Mouse (Mus musculus): ENCODE measurements around the gene Ccdc188. TPM values are rescaled to one million over a fixed set of nuclear protein-coding genes. Genes with fewer than 3 reads are reported as not detected.
"Not testable (repeated sequence)": the region's sequence is repeated elsewhere in the genome, so short reads cannot be mapped to it uniquely, and the experiment has no call there.

Ccdc188 gene
- total RNA-seq (2021), result not detected in 2 replicates
- long read RNA-seq, result 0 reads

- no peak for DNase-seq
Observed at GRCm38 (mm10) chr16:18217579-18217978, at the start of gene Ccdc188. Ccdc188 (plus strand) TSS chr16:18217879.

- DNase-seq, result no peak
Observed at GRCm38 (mm10) chr16:18169156-18169555, 48.5 kb upstream of the Ccdc188 start.

GRCm38 (mm10) chr16:18169776-18170175, 47.9 kb upstream of the Ccdc188 start:
- DNase-seq, result no peak

- peak; percentile 90 for DNase-seq
Observed at GRCm38 (mm10) chr16:18172266-18172855, 45.3 kb upstream of the Ccdc188 start.

- no peak for DNase-seq
Observed at GRCm38 (mm10) chr16:18173231-18173630, 44.4 kb upstream of the Ccdc188 start.

- DNase-seq, result no peak
Observed at GRCm38 (mm10) chr16:18173788-18174187, 43.9 kb upstream of the Ccdc188 start.

- no peak for DNase-seq
Observed at GRCm38 (mm10) chr16:18175817-18176541, 41.7 kb upstream of the Ccdc188 start.

GRCm38 (mm10) chr16:18176758-18177157, 40.9 kb upstream of the Ccdc188 start:
- DNase-seq, result no peak

- DNase-seq, result no peak
Observed at GRCm38 (mm10) chr16:18179591-18179990, 38.1 kb upstream of the Ccdc188 start.

GRCm38 (mm10) chr16:18181398-18181797, 36.3 kb upstream of the Ccdc188 start:
- DNase-seq, result no peak

GRCm38 (mm10) chr16:18182766-18183165, 34.9 kb upstream of the Ccdc188 start:
- no peak for DNase-seq

- no peak for DNase-seq
Observed at GRCm38 (mm10) chr16:18185715-18186449, 31.8 kb upstream of the Ccdc188 start.

- no peak for DNase-seq
Observed at GRCm38 (mm10) chr16:18186798-18187197, 30.9 kb upstream of the Ccdc188 start.

GRCm38 (mm10) chr16:18187221-18187620, 30.5 kb upstream of the Ccdc188 start:
- DNase-seq, result no peak

- DNase-seq, result no peak
Observed at GRCm38 (mm10) chr16:18191006-18191405, 26.7 kb upstream of the Ccdc188 start.

GRCm38 (mm10) chr16:18194208-18194985, 23.3 kb upstream of the Ccdc188 start:
- DNase-seq, result no peak

- no peak for DNase-seq
Observed at GRCm38 (mm10) chr16:18195068-18195467, 22.6 kb upstream of the Ccdc188 start.

GRCm38 (mm10) chr16:18195561-18195960, 22.1 kb upstream of the Ccdc188 start:
- DNase-seq, result not testable (repeated sequence)

GRCm38 (mm10) chr16:18197881-18198280, 19.8 kb upstream of the Ccdc188 start:
- no peak for DNase-seq

GRCm38 (mm10) chr16:18198365-18199098, 19.1 kb upstream of the Ccdc188 start:
- DNase-seq, result no peak

GRCm38 (mm10) chr16:18200062-18200461, 17.6 kb upstream of the Ccdc188 start:
- DNase-seq, result no peak

GRCm38 (mm10) chr16:18201620-18202019, 16.1 kb upstream of the Ccdc188 start:
- no peak for DNase-seq
